Mouse (Mus musculus) megakaryocyte, embryonic 14.5 days (primary cell): ENCODE data around the gene Selenof.

Experiments used
- FLI1 ChIP-seq: IDR thresholded peaks from 2 replicates; pipeline ENCODE4 v1.6.1; 2012; ENCODE audit warnings: low read length, inconsistent platforms, mixed read lengths
- GATA1 ChIP-seq: IDR thresholded peaks from 3 replicates; pipeline ENCODE4 v1.6.1; 2012; ENCODE audit warnings: mixed read lengths, low read length, inconsistent platforms, borderline replicate concordance

DNA sequence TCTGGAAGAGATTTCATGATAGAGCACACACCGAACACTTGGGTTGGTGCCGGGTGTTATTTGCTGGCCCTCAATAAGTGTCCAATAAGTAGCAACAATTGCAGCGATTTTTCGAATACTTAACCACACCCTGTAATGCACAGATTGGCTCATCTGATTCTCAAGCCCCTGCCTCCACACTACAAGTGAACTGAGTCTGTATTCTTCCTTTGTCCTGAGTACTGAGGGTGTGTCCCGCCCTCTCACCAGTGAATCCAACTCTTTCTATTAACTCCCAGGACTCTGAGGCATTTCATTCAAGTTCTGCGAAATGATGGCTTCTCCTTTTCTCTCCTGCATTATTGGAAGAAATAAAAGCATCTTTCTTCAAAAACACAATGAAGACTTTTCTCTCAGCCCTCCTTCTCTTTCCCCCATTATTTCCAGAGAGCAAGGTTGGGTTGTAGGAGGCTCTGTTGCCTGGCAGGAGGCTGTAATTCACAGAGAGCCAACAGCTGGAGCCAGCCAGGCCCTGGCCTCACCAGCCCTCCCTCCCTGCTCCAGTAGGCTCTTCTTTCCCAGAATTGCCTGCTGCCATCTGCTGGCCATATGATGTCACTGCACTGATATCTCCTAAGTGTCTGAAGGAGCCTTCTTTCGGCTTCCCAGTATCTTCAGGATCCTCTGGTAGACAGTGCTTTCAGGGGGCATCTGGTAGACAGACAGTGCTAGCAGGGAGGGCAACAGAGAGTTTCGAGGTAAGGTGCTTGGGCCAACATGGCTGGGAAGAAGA, 46.7 kb downstream of the Selenof start:
- TF ChIP-seq GATA1 (no peak), FLI1 (no peak)
